Mouse (Mus musculus): Measurements from ENCODE around the gene Dyrk1a.

GRCm38 (mm10) chr16:94681760-94682159 is 112.0 kb downstream of the Dyrk1a start:
- TF ChIP-seq CTCF (IDR thresholded peaks at IDR 0.05), result no peak
- no peak for TF ChIP-seq POLR2A (IDR thresholded peaks at IDR 0.05; ENCODE audit: insufficient read depth, low read depth, low read length)

All from heart, adult 2 months (tissue).